Mouse (Mus musculus) CH12.LX (cell line): Measurements from ENCODE around the gene Rab11fip5.

Experiments
- CHD1 ChIP-seq: IDR thresholded peaks from 2 replicates; pipeline ENCODE4 v1.6.1; 2012; ENCODE audit warnings: low read depth, low read length, improper control_type of control experiment, inconsistent platforms
- MAX ChIP-seq: IDR thresholded peaks from 2 replicates; pipeline ENCODE4 v1.6.1; 2011; ENCODE audit warnings: low read length, improper control_type of control experiment
- MAZ ChIP-seq: IDR thresholded peaks from 2 replicates; pipeline ENCODE4 v1.6.1; 2012; ENCODE audit warnings: low read depth, mild to moderate bottlenecking, inconsistent platforms, low read length, improper control_type of control experiment, moderate library complexity
- SMC3 ChIP-seq: IDR thresholded peaks from 2 replicates; pipeline ENCODE4 v1.6.1; 2011; ENCODE audit warnings: low read depth, low read length, improper control_type of control experiment

- TF ChIP-seq MAZ = no peak
- TF ChIP-seq CHD1 = no peak
- no peak for TF ChIP-seq MAX
- TF ChIP-seq SMC3 = no peak
These were observed 42.7 kb downstream of the Rab11fip5 start for GRCm38 (mm10) chr6:85331736-85332135.
